Mouse (Mus musculus): ENCODE results near the gene Icam4. TPM values are rescaled to one million over a fixed set of nuclear protein-coding genes. Genes with fewer than 3 reads are reported as not detected.

The Icam4 gene
- polyA plus RNA-seq, 1 experiment: 1.8 TPM

DNA sequence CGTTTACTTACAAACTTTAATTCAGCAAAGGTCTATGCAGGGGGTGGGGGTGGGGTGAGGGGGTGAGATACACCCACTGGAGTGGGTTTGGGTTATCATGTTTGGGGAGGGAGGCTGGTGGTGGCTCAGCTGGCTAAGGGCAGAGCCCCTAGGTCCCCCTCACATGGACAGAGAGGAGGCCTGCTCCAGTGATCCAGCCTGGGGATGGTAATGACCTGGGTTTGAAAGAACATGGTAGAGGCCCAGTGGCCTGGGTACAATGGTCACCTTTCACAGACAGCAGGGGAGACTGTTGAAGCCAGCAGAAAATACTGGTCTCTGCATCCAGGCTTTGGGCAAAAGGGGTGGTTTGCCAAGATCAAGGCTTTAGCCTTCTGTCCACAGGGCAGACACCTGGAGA lies 45.0 kb downstream of the Icam4 start:
- DNase-seq: no peak
- H3K4me3 ChIP-seq (replicated peaks; ENCODE audit: extremely low read depth, low read depth, low read length): no peak overlapping the region
- peaks cover 5% of the 10 kb centered on the region; the same call in 1 of the 2 replicates for H3K4me1 ChIP-seq (ENCODE audit: control insufficient read depth, insufficient read depth, low read length)
- TF ChIP-seq CTCF (IDR thresholded peaks at IDR 0.05; ENCODE audit: insufficient read depth, low read length) (no peak), POLR2A (IDR thresholded peaks at IDR 0.05; ENCODE audit: borderline replicate concordance, extremely low read depth, low read depth, low read length) (no peak)
- 37% methylated on average over 1 of the region's 1 CpGs for WGBS

DNA sequence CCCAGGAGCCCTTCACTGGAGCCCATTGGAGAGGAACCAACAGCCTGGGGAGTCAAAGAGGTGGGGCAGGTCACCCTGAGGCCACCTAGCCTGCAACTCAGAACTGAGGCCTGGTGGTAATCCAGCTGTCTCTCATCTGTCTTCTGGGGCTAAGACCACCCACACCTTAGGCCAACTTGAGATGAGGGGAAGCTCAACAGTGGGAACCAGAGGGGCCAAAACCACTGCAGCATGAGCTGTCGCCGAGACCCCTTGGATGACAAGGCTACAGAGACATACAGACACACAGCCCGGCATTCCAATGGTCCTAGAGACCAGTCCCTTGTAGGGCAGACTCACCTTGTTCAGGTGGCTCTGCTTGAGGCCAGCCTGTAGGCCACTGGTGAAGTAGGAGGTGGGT lies 46.5 kb downstream of the Icam4 start:
- Histone ChIP-seq H3K4me3 (replicated peaks; ENCODE audit: extremely low read depth, low read depth, low read length) (no peak overlapping the region), H3K4me1 (ENCODE audit: control insufficient read depth, insufficient read depth, low read length) (peaks cover 5% of the 10 kb centered on the region; the same call in 1 of the 2 replicates)
- TF ChIP-seq POLR2A (IDR thresholded peaks at IDR 0.05; ENCODE audit: borderline replicate concordance, extremely low read depth, low read depth, low read length) (no peak), CTCF (IDR thresholded peaks at IDR 0.05; ENCODE audit: insufficient read depth, low read length) (no peak)
- no peak for DNase-seq
- 83% methylated on average over 3 of the region's 3 CpGs for WGBS

Other genes with a start within 250 kb of the Icam4 start
- gene Col5a3, start 214.3 kb upstream of the Icam4 start, polyA plus RNA-seq (2012; rRNA removed): 4.0 and 4.6 TPM in 2 replicates
- gene Rdh8, start 210.9 kb upstream of the Icam4 start, polyA plus RNA-seq (2012; rRNA removed): not detected in 2 replicates
- gene A230050P20Rik, start 160.7 kb upstream of the Icam4 start, polyA plus RNA-seq (2012; rRNA removed): 95.9 and 105 TPM in 2 replicates
- 2.8 and 3.5 TPM in 2 replicates for gene Angptl6, start 149.6 kb upstream of the Icam4 start, polyA plus RNA-seq (2012; rRNA removed)
- gene Ppan, start 141.2 kb upstream of the Icam4 start, polyA plus RNA-seq (2012; rRNA removed): 36.2 and 49.8 TPM in 2 replicates
- gene Eif3g, start 130.8 kb upstream of the Icam4 start, polyA plus RNA-seq (2012; rRNA removed): 88.4 and 93.6 TPM in 2 replicates
- 20.5 and 22.8 TPM in 2 replicates for gene Dnmt1, start 69.5 kb upstream of the Icam4 start, polyA plus RNA-seq (2012; rRNA removed)
- gene S1pr2, start 52.6 kb upstream of the Icam4 start, polyA plus RNA-seq (2012; rRNA removed): 24.2 and 32.1 TPM in 2 replicates
- gene Mrpl4, start 26.6 kb upstream of the Icam4 start, polyA plus RNA-seq (2012; rRNA removed): 113 and 130 TPM in 2 replicates
- 332 and 372 TPM in 2 replicates for gene Icam1, start 13.4 kb upstream of the Icam4 start, polyA plus RNA-seq (2012; rRNA removed)
- gene Icam5, start 2.7 kb downstream of the Icam4 start, polyA plus RNA-seq (2012; rRNA removed): 0.69 and 0.77 TPM in 2 replicates
- not detected in 2 replicates for gene Zglp1, start 37.7 kb downstream of the Icam4 start, polyA plus RNA-seq (2012; rRNA removed)
- 0.17 and 0.37 TPM in 2 replicates for gene Gm49373, start 43.7 kb downstream of the Icam4 start, polyA plus RNA-seq (2012; rRNA removed)
- 43.1 and 46.7 TPM in 2 replicates for gene Fdx1l, start 44.2 kb downstream of the Icam4 start, polyA plus RNA-seq (2012; rRNA removed)
- 3.0 and 9.7 TPM in 2 replicates for gene Gm38431, start 62.6 kb downstream of the Icam4 start, polyA plus RNA-seq (2012; rRNA removed)
- gene Raver1, start 62.6 kb downstream of the Icam4 start, polyA plus RNA-seq (2012; rRNA removed): 61.9 and 63.4 TPM in 2 replicates
- 33.7 and 34.3 TPM in 2 replicates for gene Tyk2, start 101.9 kb downstream of the Icam4 start, polyA plus RNA-seq (2012; rRNA removed)
- 49.3 and 65.5 TPM in 2 replicates for gene Cdc37, start 120.6 kb downstream of the Icam4 start, polyA plus RNA-seq (2012; rRNA removed)
- gene Pde4a, start 136.3 kb downstream of the Icam4 start, polyA plus RNA-seq (2012; rRNA removed): 13.1 and 13.8 TPM in 2 replicates
- 81.2 and 88.3 TPM in 2 replicates for gene Keap1, start 210.0 kb downstream of the Icam4 start, polyA plus RNA-seq (2012; rRNA removed)
- gene S1pr5, start 219.1 kb downstream of the Icam4 start, polyA plus RNA-seq (2012; rRNA removed): 9.7 and 11.3 TPM in 2 replicates
- gene Atg4d, start 235.9 kb downstream of the Icam4 start, polyA plus RNA-seq (2012; rRNA removed): 31.9 and 36.8 TPM in 2 replicates